Comparison of ENCODE assay signal across 14 mouse cellular contexts in the genomic region with DNA sequence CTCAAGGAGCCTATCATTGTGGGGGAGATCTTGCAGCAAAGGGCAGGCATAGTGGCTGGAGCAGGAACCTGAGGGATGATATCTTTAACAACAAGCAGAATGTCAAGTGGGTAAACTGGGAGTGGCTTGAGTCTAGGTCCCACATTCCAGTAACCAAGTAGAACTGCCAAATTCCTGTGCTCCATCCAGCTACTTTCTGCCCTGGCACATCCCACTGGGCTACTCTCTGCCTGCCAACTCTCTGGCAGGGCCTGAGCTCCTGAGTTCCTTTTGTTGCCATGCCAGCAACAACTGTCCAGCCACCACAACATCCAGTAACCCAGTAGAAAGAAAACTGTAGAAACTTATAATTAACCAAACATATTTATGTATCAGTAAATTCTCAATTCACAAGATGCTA.
DNase-seq lines count a peak whose midpoint lies in the region; ATAC-seq lines count a peak whose summit lies in the region.
"Had no signal": no experiment of that assay in that cellular context is flagged by ENCODE, and none has a peak within 500 bp of the region (broad histone marks: within the 10 kb centered on the region; RNA-seq: fewer than 3 reads in every experiment).

No protein-coding gene starts in this region.

- H3K4me2 ChIP-seq in forebrain, embryonic 14.5 days (ENCODE audit: low read length) = no peak overlapping the region
- no peak overlapping the region for H3K4me2 ChIP-seq in forebrain, embryonic 12.5 days
- no peak overlapping the region for H3K4me2 ChIP-seq in hindbrain, embryonic 16.5 days (ENCODE audit: low read length)
- no peak overlapping the region for H3K4me2 ChIP-seq in hindbrain, embryonic 11.5 days (replicated peaks; ENCODE audit: low read depth, low read length)
- H3K4me2 ChIP-seq: midbrain, embryonic 15.5 days had no signal

- no peak overlapping the region for H3K9ac ChIP-seq in forebrain, embryonic 14.5 days (ENCODE audit: low read length)
- no peak overlapping the region for H3K9ac ChIP-seq in forebrain, embryonic 12.5 days
- no peak overlapping the region for H3K9ac ChIP-seq in hindbrain, embryonic 16.5 days (ENCODE audit: low read depth, low read length)
- H3K9ac ChIP-seq in hindbrain, embryonic 11.5 days (ENCODE audit: low read depth, low read length) = no peak overlapping the region
- H3K9ac ChIP-seq: liver, embryonic 14.5 days; midbrain, embryonic 15.5 days had no signal

- no peaks in the 10 kb centered on the region for H3K27me3 ChIP-seq in forebrain, embryonic 14.5 days (replicated peaks; ENCODE audit: control insufficient read depth, insufficient read depth, low read length)
- H3K27me3 ChIP-seq in forebrain, embryonic 12.5 days = no peaks in the 10 kb centered on the region
- H3K27me3 ChIP-seq in hindbrain, embryonic 16.5 days (replicated peaks; ENCODE audit: control insufficient read depth, insufficient read depth, low read length) = no peaks in the 10 kb centered on the region
- H3K27me3 ChIP-seq in hindbrain, embryonic 11.5 days (ENCODE audit: control insufficient read depth, insufficient read depth, low read length) = no peaks in the 10 kb centered on the region
- no peaks in the 10 kb centered on the region for H3K27me3 ChIP-seq in embryonic facial prominence, embryonic 10.5 days (replicated peaks; ENCODE audit: low read depth, poor library complexity, severe bottlenecking)
- H3K27me3 ChIP-seq: midbrain, embryonic 15.5 days; Patski had no signal

- intact Hi-C loops in heart, postnatal 14 days (cut with DNase I) = no loop called here

- H3K4me3 ChIP-seq in forebrain, embryonic 14.5 days (ENCODE audit: low read depth, low read length) = no peak overlapping the region
- no peak overlapping the region for H3K4me3 ChIP-seq in forebrain, embryonic 12.5 days (replicated peaks)
- no peak overlapping the region for H3K4me3 ChIP-seq in hindbrain, embryonic 16.5 days (ENCODE audit: low read length)
- H3K4me3 ChIP-seq in hindbrain, embryonic 11.5 days (ENCODE audit: low read depth, low read length) = no peak overlapping the region
- no peak overlapping the region for H3K4me3 ChIP-seq in embryonic facial prominence, embryonic 10.5 days
- H3K4me3 ChIP-seq: midbrain, embryonic 15.5 days had no signal

- no peak for ATAC-seq in forebrain, embryonic 14.5 days
- no peak for ATAC-seq in forebrain, embryonic 12.5 days (ENCODE audit: low FRiP score)
- ATAC-seq in hindbrain, embryonic 16.5 days = peak; percentile 61; the same call in 1 of the 2 replicates
- no peak for ATAC-seq in hindbrain, embryonic 11.5 days (ENCODE audit: low FRiP score)
- ATAC-seq: inflammation-experienced regulatory T-cells, adult 6 months; midbrain, embryonic 15.5 days; Patski had no signal

- no peaks in the 10 kb centered on the region for H3K9me3 ChIP-seq in forebrain, embryonic 14.5 days (replicated peaks; ENCODE audit: control insufficient read depth, low read length)
- H3K9me3 ChIP-seq in forebrain, embryonic 12.5 days = no peaks in the 10 kb centered on the region
- no peaks in the 10 kb centered on the region for H3K9me3 ChIP-seq in hindbrain, embryonic 16.5 days (ENCODE audit: control insufficient read depth, low read length)
- no peaks in the 10 kb centered on the region for H3K9me3 ChIP-seq in hindbrain, embryonic 11.5 days (ENCODE audit: control insufficient read depth, low read length)
- H3K9me3 ChIP-seq in embryonic facial prominence, embryonic 10.5 days = no peaks in the 10 kb centered on the region
- H3K9me3 ChIP-seq: midbrain, embryonic 15.5 days had no signal

- DNase-seq in forebrain, embryonic 14.5 days (ENCODE audit: low spot score) = peak; percentile 13
- DNase-seq in hindbrain, embryonic 11.5 days (ENCODE audit: low spot score) = no peak
- DNase-seq in adipocyte (ENCODE audit: low spot score) = peak; percentile 18
- peak; percentile 12 to 36 for DNase-seq in heart, postnatal 14 days
- DNase-seq in embryonic facial prominence, embryonic 10.5 days (ENCODE audit: low spot score) = no peak
- DNase-seq: right cerebral cortex, postnatal 14 days; thymus, postnatal 14 days had no signal

- no peak overlapping the region for H3K27ac ChIP-seq in forebrain, embryonic 14.5 days (ENCODE audit: low read depth, low read length)
- no peak overlapping the region for H3K27ac ChIP-seq in forebrain, embryonic 12.5 days
- no peak overlapping the region for H3K27ac ChIP-seq in hindbrain, embryonic 16.5 days (ENCODE audit: low read depth, low read length)
- H3K27ac ChIP-seq in hindbrain, embryonic 11.5 days (ENCODE audit: low read depth, low read length) = no peak overlapping the region
- no peak overlapping the region for H3K27ac ChIP-seq in embryonic facial prominence, embryonic 10.5 days (replicated peaks)
- H3K27ac ChIP-seq: kidney, postnatal 0 days; liver, embryonic 14.5 days; midbrain, embryonic 15.5 days had no signal

- no peaks in the 10 kb centered on the region for H3K4me1 ChIP-seq in forebrain, embryonic 14.5 days (ENCODE audit: control insufficient read depth, insufficient read depth, low read length)
- no peaks in the 10 kb centered on the region for H3K4me1 ChIP-seq in forebrain, embryonic 12.5 days
- H3K4me1 ChIP-seq in hindbrain, embryonic 16.5 days (ENCODE audit: control insufficient read depth, insufficient read depth, low read depth, low read length) = no peaks in the 10 kb centered on the region
- no peaks in the 10 kb centered on the region for H3K4me1 ChIP-seq in hindbrain, embryonic 11.5 days (replicated peaks; ENCODE audit: control insufficient read depth, insufficient read depth, low read length)
- H3K4me1 ChIP-seq in embryonic facial prominence, embryonic 10.5 days = no peaks in the 10 kb centered on the region
- H3K4me1 ChIP-seq: midbrain, embryonic 15.5 days had no signal

- no peaks in the 10 kb centered on the region for H3K36me3 ChIP-seq in forebrain, embryonic 14.5 days (ENCODE audit: control insufficient read depth, insufficient read depth, low read length)
- no peaks in the 10 kb centered on the region for H3K36me3 ChIP-seq in forebrain, embryonic 12.5 days (replicated peaks)
- no peaks in the 10 kb centered on the region for H3K36me3 ChIP-seq in hindbrain, embryonic 16.5 days (ENCODE audit: control insufficient read depth, insufficient read depth, low read length)
- H3K36me3 ChIP-seq in hindbrain, embryonic 11.5 days (ENCODE audit: control insufficient read depth, insufficient read depth, low read length) = no peaks in the 10 kb centered on the region
- no peaks in the 10 kb centered on the region for H3K36me3 ChIP-seq in embryonic facial prominence, embryonic 10.5 days (replicated peaks)
- H3K36me3 ChIP-seq: midbrain, embryonic 15.5 days had no signal

Comparison
In these comparisons a context has a peak if more than half of its experiments do, and no peak if none do; other contexts are left out.
1. DNase-seq: peak in forebrain, embryonic 14.5 days (single experiment), adipocyte (single experiment) and heart, postnatal 14 days (2 of 2); none in hindbrain, embryonic 11.5 days (single experiment) and embryonic facial prominence, embryonic 10.5 days (single experiment).